Mouse (Mus musculus): ENCODE results near the gene Comt. TPM values are rescaled to one million over a fixed set of nuclear protein-coding genes. Genes with fewer than 3 reads are reported as not detected.

Comt gene
- polyA plus RNA-seq, 1 experiment from 2014 or later = 90.1 TPM

- no peak for ATAC-seq (replicated peaks; ENCODE audit: insufficient number of reproducible peaks, low FRiP score, low TSS enrichment)
- Histone ChIP-seq H3K27me3 (ENCODE audit: control insufficient read depth, insufficient read depth, low read length) (no peaks in the 10 kb centered on the region), H3K36me3 (ENCODE audit: control insufficient read depth, insufficient read depth, low read length) (0 out of 2 replicates have a peak, but pooled peaks cover 3% of the 10 kb centered on the region), H3K27ac (ENCODE audit: low read depth, low read length) (no peak overlapping the region), H3K4me1 (ENCODE audit: control insufficient read depth, insufficient read depth, low read length) (peaks cover 19% of the 10 kb centered on the region), H3K9ac (ENCODE audit: low read depth, low read length) (no peak overlapping the region), H3K4me2 (no peak overlapping the region), H3K9me3 (replicated peaks; ENCODE audit: control insufficient read depth, low read length) (no peaks in the 10 kb centered on the region), H3K4me3 (ENCODE audit: low read depth, low read length) (no peak overlapping the region)
- 75% methylated on average over 3 of the region's 3 CpGs for WGBS (ENCODE audit: insufficient replicate concordance)
Observed at GRCm38 (mm10) chr16:18420571-18420970, 6.1 kb downstream of the Comt start.

DNA sequence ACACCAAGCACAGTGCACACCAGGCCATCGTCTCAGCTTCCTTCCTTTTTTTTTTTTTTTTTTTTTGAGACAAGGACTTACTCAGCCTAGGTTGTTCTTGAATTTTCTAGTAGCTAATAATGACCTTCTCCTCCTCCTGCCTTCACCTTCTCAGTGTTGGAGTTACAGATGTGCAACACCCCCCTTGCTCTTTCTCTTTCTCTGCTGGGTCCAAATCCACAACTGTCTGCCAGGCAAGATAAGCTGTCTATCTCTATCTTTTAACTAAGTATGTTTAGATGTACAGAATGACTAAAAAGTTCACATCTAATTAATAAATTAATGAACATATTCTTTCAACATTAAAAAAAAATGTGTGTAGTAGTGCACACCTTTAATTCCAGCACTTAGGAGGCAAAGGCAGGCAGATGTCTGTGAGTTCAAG, 7.0 kb downstream of the Comt start:
- Histone ChIP-seq H3K4me2 (no peak overlapping the region), H3K9me3 (replicated peaks; ENCODE audit: control insufficient read depth, low read length) (no peaks in the 10 kb centered on the region), H3K27me3 (ENCODE audit: control insufficient read depth, insufficient read depth, low read length) (no peaks in the 10 kb centered on the region), H3K36me3 (ENCODE audit: control insufficient read depth, insufficient read depth, low read length) (peaks cover 6% of the 10 kb centered on the region), H3K4me1 (ENCODE audit: control insufficient read depth, insufficient read depth, low read length) (peaks cover 13% of the 10 kb centered on the region), H3K4me3 (ENCODE audit: low read depth, low read length) (no peak overlapping the region), H3K27ac (ENCODE audit: low read depth, low read length) (no peak overlapping the region), H3K9ac (ENCODE audit: low read depth, low read length) (no peak overlapping the region)
- no peak for ATAC-seq (replicated peaks; ENCODE audit: insufficient number of reproducible peaks, low FRiP score, low TSS enrichment)
- WGBS (ENCODE audit: insufficient replicate concordance) = 56% methylated on average over 1 of the region's 1 CpGs

GRCm38 (mm10) chr16:18418756-18419602, 7.7 kb downstream of the Comt start:
- H3K4me3 ChIP-seq (ENCODE audit: low read depth, low read length) = no peak overlapping the region
- no peak overlapping the region for H3K4me2 ChIP-seq
- H3K36me3 ChIP-seq (ENCODE audit: control insufficient read depth, insufficient read depth, low read length) = peaks cover 8% of the 10 kb centered on the region
- peaks cover 7% of the 10 kb centered on the region for H3K4me1 ChIP-seq (ENCODE audit: control insufficient read depth, insufficient read depth, low read length)
- no peak overlapping the region for H3K27ac ChIP-seq (ENCODE audit: low read depth, low read length)
- H3K9me3 ChIP-seq (replicated peaks; ENCODE audit: control insufficient read depth, low read length) = no peaks in the 10 kb centered on the region
- H3K27me3 ChIP-seq (ENCODE audit: control insufficient read depth, insufficient read depth, low read length) = no peaks in the 10 kb centered on the region
- 0 out of 2 replicates have a peak, but pooled peaks have one; percentile 12 for ATAC-seq (replicated peaks; ENCODE audit: insufficient number of reproducible peaks, low FRiP score, low TSS enrichment)
- no peak overlapping the region for H3K9ac ChIP-seq (ENCODE audit: low read depth, low read length)
- WGBS (ENCODE audit: insufficient replicate concordance) = 77% methylated on average over 4 of the region's 4 CpGs

DNA sequence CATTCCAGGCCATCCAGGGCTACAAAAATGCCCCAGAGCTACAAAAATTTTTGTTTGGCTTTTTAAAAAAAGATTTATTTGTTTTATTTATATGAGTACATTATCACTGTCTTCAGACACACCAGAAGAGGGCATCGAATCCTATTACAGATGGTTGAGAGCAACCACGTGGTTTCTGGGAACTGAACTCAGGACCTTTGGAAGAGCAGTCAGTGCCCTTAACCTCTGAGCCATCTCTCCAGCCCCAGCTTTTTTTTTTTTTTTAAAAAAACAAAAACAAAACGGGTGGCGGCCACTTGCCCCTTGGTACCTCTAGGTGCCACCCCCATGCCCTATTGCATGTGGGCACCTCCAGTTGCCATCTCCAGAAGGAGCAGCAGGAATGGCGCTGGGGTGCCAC, 9.2 kb downstream of the Comt start:
- Histone ChIP-seq H3K9me3 (replicated peaks; ENCODE audit: control insufficient read depth, low read length) (no peaks in the 10 kb centered on the region), H3K27ac (ENCODE audit: low read depth, low read length) (no peak overlapping the region), H3K4me1 (ENCODE audit: control insufficient read depth, insufficient read depth, low read length) (peaks cover 5% of the 10 kb centered on the region), H3K27me3 (ENCODE audit: control insufficient read depth, insufficient read depth, low read length) (no peaks in the 10 kb centered on the region), H3K4me3 (ENCODE audit: low read depth, low read length) (no peak overlapping the region), H3K4me2 (no peak overlapping the region), H3K36me3 (ENCODE audit: control insufficient read depth, insufficient read depth, low read length) (peaks cover 11% of the 10 kb centered on the region), H3K9ac (ENCODE audit: low read depth, low read length) (no peak overlapping the region)
- whole genome bisulfite sequencing (ENCODE audit: insufficient replicate concordance) = 86% methylated on average over 5 of the region's 5 CpGs
- no peak for ATAC-seq (replicated peaks; ENCODE audit: insufficient number of reproducible peaks, low FRiP score, low TSS enrichment)

- no peaks in the 10 kb centered on the region for H3K9me3 ChIP-seq (replicated peaks; ENCODE audit: control insufficient read depth, low read length)
- H3K36me3 ChIP-seq (ENCODE audit: control insufficient read depth, insufficient read depth, low read length) = peaks cover 11% of the 10 kb centered on the region
- ATAC-seq (replicated peaks; ENCODE audit: insufficient number of reproducible peaks, low FRiP score, low TSS enrichment) = no peak
- no peak overlapping the region for H3K4me3 ChIP-seq (ENCODE audit: low read depth, low read length)
- no peaks in the 10 kb centered on the region for H3K27me3 ChIP-seq (ENCODE audit: control insufficient read depth, insufficient read depth, low read length)
- WGBS (ENCODE audit: insufficient replicate concordance) = 73% methylated on average over 3 of the region's 3 CpGs
- no peak overlapping the region for H3K9ac ChIP-seq (ENCODE audit: low read depth, low read length)
- H3K4me1 ChIP-seq (ENCODE audit: control insufficient read depth, insufficient read depth, low read length) = peaks cover 5% of the 10 kb centered on the region
- no peak overlapping the region for H3K4me2 ChIP-seq
- H3K27ac ChIP-seq (ENCODE audit: low read depth, low read length) = peak overlapping the region; percentile 23
Observed at GRCm38 (mm10) chr16:18416837-18417236, 9.8 kb downstream of the Comt start.

GRCm38 (mm10) chr16:18416094-18416761, 10.4 kb downstream of the Comt start:
- H3K9me3 ChIP-seq (replicated peaks; ENCODE audit: control insufficient read depth, low read length) = no peaks in the 10 kb centered on the region
- no peak overlapping the region for H3K4me3 ChIP-seq (ENCODE audit: low read depth, low read length)
- H3K9ac ChIP-seq (ENCODE audit: low read depth, low read length) = no peak overlapping the region
- H3K27me3 ChIP-seq (ENCODE audit: control insufficient read depth, insufficient read depth, low read length) = no peaks in the 10 kb centered on the region
- no peak overlapping the region for H3K4me2 ChIP-seq
- H3K27ac ChIP-seq (ENCODE audit: low read depth, low read length) = peak overlapping the region; percentile 23
- 75% methylated on average over 18 of the region's 18 CpGs for WGBS (ENCODE audit: insufficient replicate concordance)
- ATAC-seq (replicated peaks; ENCODE audit: insufficient number of reproducible peaks, low FRiP score, low TSS enrichment) = no peak
- peaks cover 11% of the 10 kb centered on the region for H3K36me3 ChIP-seq (ENCODE audit: control insufficient read depth, insufficient read depth, low read length)
- peaks cover 5% of the 10 kb centered on the region for H3K4me1 ChIP-seq (ENCODE audit: control insufficient read depth, insufficient read depth, low read length)

DNA sequence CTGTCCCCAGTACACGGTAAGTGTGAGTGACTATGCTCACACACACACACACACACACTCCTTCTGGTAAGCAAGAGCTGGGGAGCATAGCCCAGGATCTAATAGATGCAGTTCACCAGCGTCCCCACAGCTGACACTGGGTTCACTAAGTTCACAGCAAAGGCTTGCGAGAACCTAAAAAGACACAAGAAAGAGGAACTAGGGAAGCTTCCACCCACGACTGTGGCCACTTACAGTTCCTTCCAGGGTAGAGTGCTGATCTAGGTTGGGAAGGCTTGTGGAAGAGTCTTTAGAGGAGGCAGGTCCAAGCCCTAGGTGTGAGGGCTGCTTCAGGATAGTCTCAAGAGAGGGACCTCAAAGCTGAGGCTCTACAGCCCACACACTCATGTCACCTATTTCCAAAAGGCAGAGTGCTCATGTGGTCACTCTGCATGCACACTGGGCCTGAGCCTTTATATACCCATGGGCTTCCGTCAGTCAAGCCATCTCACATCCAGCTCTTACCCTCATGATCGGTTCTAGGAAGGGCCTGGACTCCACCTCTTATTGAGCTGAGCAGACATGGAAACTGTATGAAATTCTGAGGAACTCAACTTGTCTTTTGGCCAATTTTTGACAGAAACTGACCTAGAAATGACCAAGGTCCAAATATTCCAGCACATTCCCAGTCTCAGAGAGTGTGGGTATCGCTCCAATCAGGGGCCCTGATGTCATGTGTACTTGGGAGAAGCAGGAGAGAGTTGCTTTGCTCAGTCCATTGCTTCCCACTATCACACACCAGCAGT, 13.4 kb downstream of the Comt start:
- ATAC-seq (replicated peaks; ENCODE audit: insufficient number of reproducible peaks, low FRiP score, low TSS enrichment) = no peak
- Histone ChIP-seq H3K36me3 (ENCODE audit: control insufficient read depth, insufficient read depth, low read length) (peaks cover 17% of the 10 kb centered on the region), H3K4me2 (no peak overlapping the region), H3K9me3 (replicated peaks; ENCODE audit: control insufficient read depth, low read length) (no peaks in the 10 kb centered on the region), H3K4me3 (ENCODE audit: low read depth, low read length) (no peak overlapping the region), H3K9ac (ENCODE audit: low read depth, low read length) (no peak overlapping the region), H3K27me3 (ENCODE audit: control insufficient read depth, insufficient read depth, low read length) (no peaks in the 10 kb centered on the region), H3K27ac (ENCODE audit: low read depth, low read length) (no peak overlapping the region), H3K4me1 (ENCODE audit: control insufficient read depth, insufficient read depth, low read length) (peaks cover 7% of the 10 kb centered on the region)
- WGBS (ENCODE audit: insufficient replicate concordance) = 85% methylated on average over 7 of the region's 7 CpGs

DNA sequence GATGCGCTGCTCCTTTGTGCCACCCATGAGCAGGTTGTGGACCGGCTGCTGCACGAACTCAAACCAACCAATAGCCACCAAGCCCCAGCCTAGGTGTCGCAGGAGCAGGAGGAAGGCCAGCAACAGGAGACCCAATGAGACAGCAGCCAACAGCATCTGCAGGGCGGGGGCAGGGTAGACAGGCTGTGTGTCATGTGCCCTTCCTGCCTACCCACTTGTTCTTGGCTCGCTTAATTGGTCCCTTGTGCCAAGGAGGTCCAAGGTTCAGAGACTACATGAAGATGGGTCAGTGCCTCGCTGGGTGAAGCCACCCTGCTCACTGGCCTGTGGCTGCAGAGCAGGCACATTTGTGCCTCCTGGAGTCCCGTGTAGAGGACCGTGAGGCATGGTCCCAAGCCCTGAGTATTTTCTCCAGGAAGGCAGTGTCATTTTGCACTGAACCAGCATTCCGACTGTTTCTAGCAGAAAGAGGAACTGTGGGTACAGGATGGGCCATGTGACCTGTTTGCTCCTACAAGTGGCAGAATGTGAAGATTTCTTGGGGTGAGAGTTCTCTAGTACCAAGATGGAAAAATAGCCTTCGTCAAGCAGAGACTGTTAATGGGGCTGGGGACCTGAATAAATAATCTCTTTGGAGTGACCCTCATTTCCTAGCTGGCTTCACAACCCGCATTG, 14.7 kb downstream of the Comt start:
- no peak overlapping the region for H3K9ac ChIP-seq (ENCODE audit: low read depth, low read length)
- H3K27ac ChIP-seq (ENCODE audit: low read depth, low read length) = no peak overlapping the region
- H3K4me1 ChIP-seq (ENCODE audit: control insufficient read depth, insufficient read depth, low read length) = peaks cover 14% of the 10 kb centered on the region
- H3K9me3 ChIP-seq (replicated peaks; ENCODE audit: control insufficient read depth, low read length) = no peaks in the 10 kb centered on the region
- WGBS (ENCODE audit: insufficient replicate concordance) = 85% methylated on average over 12 of the region's 12 CpGs
- no peak for ATAC-seq (replicated peaks; ENCODE audit: insufficient number of reproducible peaks, low FRiP score, low TSS enrichment)
- no peak overlapping the region for H3K4me2 ChIP-seq
- no peak overlapping the region for H3K4me3 ChIP-seq (ENCODE audit: low read depth, low read length)
- H3K36me3 ChIP-seq (ENCODE audit: control insufficient read depth, insufficient read depth, low read length) = peaks cover 14% of the 10 kb centered on the region
- H3K27me3 ChIP-seq (ENCODE audit: control insufficient read depth, insufficient read depth, low read length) = no peaks in the 10 kb centered on the region

All from heart, embryonic 11.5 days (tissue).